Mouse (Mus musculus) left cerebral cortex, adult 11 months (tissue): ENCODE measurements around the gene Zc3h12d.

Source experiments
- DNase-seq: peaks from one replicate; pipeline ENCODE4 v3.0.0; 2022; ENCODE audit warnings: low spot score

Zc3h12d gene

DNA sequence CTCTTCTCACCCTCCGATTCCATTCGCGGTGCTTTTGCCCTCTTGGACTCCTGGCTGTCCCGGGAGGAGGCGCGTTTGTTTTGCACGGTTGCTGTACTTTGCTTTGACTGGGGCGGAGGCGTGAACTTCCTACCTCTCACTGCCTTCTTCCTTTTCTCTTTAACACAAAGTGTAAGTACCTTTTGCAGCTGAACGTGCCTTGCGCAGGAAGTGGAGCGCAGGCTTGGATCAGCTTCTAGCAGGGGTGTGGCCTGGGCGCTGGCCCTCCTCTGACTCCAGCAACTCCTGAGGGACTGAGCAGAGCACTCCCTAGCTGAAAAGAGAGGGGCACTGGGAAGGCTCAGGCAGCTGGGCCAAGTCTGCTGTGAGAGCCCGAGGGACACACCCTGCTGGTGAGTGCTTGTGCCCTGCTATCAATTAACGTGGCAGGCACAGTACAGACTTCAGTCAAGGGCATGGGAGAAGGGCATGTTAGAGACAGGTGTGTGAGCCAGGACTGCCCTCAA, at the start of gene Zc3h12d:
Gene Zc3h12d (plus strand): TSS at position 300 of the 506 bp plus-strand sequence.
- no peak for DNase-seq

DNA sequence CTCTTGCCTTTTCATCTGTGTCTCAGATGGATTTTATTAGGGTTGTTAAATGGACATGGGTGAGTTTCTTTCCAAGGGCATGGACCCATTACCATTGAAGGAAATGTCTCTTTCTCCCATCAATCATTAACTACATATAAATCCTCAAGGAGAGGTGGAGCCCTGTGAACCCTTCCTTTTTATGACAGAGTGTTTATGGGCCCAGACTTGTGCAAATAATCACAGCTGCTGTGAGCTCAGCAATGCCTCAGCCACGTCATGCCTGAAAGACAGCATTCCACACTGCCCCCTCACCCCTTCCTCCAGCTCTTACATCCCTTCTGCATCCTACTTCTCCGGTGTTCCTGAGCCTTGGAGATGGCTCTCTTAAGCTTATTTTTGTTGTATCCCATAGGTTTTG, 45.0 kb upstream of the Zc3h12d start:
- no peak for DNase-seq

- DNase-seq = no peak
Observed at GRCm38 (mm10) chr10:7792254-7792750, 40.0 kb upstream of the Zc3h12d start.

- peak; percentile 84 for DNase-seq
Observed at GRCm38 (mm10) chr10:7792751-7793385, 39.4 kb upstream of the Zc3h12d start, which contains the start of the genes Ginm1 and Ppil4. Gene Ginm1 (minus strand): TSS chr10:7792824. Gene Ppil4 (plus strand): TSS chr10:7792891.

DNA sequence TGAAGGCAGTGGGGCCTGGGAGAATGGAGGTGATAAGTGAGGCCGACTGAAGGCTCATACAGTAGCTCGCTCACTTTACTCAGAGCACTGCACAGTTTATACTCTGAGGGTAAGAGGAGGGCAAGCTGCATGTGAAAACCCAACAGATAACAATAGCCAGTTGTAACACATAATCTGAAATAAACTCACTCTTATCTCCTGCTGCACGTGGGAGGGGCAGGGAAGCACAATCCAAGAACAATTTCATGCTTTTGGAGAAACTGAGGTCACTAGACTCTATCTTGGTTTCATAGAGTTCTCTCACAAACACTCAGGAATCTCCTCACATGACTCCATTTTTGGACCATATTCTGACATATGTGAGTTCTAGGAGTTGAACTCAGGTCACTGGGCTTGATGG, 31.0 kb upstream of the Zc3h12d start:
- no peak for DNase-seq

DNA sequence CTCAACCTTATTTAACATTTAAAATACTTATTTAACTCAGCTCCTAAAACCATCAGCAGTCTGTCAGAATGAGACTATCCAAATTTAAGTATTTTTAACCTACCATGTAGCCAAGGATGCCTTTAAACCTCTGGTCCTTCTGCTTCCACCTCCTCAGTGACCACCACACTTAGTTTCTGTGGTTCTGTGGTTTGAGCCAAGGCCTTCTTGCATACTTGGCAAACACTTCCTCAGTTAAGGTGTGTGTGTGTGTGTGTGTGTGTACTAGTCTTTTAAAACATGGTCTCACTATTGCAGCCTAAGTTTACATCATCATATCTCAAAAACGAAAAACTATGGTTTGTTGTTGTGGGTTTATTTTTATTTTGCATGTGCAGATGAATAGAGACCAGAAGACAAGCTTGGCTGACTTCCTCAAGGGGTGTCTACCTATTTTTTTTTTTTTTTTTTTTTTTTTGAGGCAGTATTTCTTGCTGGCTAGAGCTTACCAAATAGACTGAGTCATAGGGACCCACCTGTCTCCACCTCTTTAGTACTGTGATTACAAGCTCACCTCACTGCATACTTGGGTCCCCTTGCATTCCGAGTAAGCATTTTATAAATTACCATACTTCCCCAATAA, 29.6 kb upstream of the Zc3h12d start:
- no peak for DNase-seq

DNA sequence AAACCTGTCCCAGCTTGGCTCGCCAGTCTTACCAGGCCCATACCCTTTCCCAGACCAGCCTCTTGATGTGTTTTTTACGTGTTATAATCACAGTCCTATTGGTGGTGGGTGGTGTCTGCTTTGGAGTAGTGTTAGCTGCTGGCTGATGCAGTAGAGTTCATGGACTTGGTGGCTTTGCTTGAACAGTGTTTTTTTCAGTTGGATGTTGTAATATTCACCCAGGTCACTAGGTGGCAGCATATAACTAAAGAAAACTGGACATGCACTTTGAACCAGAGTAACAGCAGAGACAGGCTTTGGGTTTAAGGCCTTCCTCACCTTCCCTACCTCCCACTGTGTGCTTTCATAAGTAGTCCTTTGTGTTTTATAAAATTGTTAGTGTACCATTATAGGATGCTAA, 22.3 kb upstream of the Zc3h12d start:
- peak; percentile 55 for DNase-seq

DNA sequence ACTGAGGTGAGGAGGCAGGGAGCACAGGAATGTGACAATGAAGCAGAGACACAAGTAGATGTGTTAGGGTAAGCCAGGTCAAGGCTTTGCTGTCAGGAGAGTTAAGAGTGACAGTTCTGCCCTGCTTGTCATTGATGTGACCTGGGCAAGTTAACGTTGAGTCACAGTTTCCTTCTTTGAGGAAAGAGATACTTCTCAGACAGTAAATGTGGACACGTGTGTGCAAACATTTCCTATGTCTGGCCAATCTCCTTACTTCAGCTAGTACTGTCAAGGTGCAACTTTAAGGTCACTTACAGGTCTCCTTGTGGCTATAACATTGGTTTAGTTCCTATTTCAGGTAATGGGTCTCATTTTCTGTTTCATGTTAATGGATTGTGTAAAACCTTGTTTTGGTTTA, 15.8 kb upstream of the Zc3h12d start:
- DNase-seq = no peak

- no peak for DNase-seq
Observed at GRCm38 (mm10) chr10:7818676-7819075, 13.6 kb upstream of the Zc3h12d start.

- no peak for DNase-seq
Observed at GRCm38 (mm10) chr10:7819156-7819555, 13.1 kb upstream of the Zc3h12d start.

GRCm38 (mm10) chr10:7819603-7820002, 12.7 kb upstream of the Zc3h12d start:
- no peak for DNase-seq

GRCm38 (mm10) chr10:7820171-7820570, 12.1 kb upstream of the Zc3h12d start:
- no peak for DNase-seq

DNA sequence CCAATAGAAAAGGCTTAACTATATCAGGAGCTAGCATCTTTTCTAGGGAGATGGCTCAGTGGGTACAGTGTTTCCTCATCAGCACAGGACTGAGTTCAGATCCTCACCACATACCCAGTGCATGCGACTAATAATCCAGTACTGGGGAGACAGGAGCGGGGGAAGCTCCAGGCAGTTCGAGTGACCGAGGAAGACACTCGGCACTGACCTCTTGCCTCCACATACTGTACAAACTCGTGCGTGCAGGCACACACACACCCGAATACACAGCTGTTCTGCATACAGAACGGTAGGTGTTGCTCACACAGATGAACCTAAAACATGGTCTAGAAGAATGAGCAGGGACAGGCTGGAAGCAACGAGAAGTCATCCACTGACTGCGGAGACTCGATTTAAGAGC, 10.3 kb upstream of the Zc3h12d start:
- DNase-seq = no peak

- DNase-seq = no peak
Observed at GRCm38 (mm10) chr10:7824663-7825280, 7.5 kb upstream of the Zc3h12d start.

GRCm38 (mm10) chr10:7825281-7825665, 7.0 kb upstream of the Zc3h12d start:
- DNase-seq = no peak

- DNase-seq = no peak
Observed at GRCm38 (mm10) chr10:7826106-7826505, 6.2 kb upstream of the Zc3h12d start.

DNA sequence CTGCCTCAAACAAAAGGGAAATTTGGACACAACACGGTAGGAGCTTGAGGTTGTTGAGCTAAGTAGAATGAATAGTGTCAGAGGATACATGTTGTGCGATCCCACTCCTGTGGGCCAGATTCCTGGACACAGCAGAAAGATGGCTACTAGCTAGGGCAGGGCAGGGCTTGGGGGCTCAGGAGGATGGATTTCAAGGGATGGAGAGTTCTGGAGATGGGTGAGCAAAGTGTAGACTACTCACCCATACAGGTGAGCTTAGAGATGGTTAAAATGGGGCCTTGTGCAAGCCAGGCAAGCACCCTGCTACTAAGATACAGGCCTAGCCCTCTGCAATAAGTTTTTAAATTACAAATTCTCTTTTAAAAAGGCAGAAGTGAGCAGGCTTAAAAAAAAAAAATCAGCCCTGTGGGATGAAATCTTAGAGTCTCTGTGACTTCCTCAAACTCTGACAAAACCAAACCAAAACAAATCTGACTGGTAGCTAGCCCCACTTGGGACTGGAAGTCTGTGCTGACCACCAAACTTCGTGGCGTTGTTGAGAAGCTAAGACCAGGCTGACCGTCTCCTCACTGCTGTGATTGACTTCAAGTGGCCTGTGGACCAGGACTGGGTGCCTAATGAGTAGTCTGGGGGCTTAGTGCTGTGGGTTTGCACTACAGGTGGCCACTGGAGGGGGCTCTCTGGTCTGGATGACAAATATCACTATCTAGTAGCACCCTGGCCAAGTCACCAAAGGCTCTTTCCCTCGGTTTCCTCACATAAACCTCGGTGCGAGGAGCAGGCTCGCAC, 1.3 kb downstream of the Zc3h12d start:
- no peak for DNase-seq

GRCm38 (mm10) chr10:7834671-7835225, 2.5 kb downstream of the Zc3h12d start:
- DNase-seq = no peak

DNA sequence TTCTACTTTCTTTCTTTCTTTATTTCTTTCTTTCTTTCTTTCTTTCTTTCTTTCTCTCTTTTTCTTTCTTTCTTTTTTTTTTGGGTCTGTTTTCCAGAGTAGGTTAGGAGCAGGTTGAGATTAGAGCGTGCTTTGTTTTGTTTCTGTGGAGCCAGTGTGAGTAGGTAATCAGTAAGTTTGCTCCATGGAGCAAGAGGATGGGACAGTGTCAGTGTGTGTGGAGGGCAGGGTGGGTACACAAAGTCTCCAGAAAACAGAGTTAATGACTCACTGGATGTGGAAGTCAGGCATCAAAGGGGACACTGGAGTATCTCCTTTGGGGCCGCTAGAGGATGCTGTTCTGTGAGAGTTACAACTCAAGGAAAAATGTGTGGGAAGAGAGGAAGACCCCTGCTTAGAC, 4.6 kb downstream of the Zc3h12d start:
- DNase-seq = no peak

DNA sequence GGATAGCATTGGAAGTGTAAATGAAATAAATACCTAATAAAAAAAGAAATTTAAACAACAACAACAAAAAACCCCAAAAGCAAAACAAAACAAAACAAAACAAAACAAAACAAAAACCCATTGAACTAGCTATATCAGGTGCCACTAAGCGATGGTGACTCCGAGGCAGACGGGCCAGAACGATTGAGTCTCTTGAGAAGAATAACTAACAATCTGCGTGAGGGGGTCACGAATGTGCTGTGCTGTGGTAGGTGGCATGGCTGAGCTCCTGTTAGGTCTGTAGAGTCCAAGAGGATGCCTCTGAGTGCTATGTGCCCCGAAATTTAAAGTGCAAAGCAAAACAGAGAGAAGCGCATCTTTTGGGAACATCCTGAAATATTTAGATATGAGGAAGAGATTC, 5.2 kb downstream of the Zc3h12d start:
- no peak for DNase-seq

GRCm38 (mm10) chr10:7838036-7838435, 5.8 kb downstream of the Zc3h12d start:
- DNase-seq = no peak

DNA sequence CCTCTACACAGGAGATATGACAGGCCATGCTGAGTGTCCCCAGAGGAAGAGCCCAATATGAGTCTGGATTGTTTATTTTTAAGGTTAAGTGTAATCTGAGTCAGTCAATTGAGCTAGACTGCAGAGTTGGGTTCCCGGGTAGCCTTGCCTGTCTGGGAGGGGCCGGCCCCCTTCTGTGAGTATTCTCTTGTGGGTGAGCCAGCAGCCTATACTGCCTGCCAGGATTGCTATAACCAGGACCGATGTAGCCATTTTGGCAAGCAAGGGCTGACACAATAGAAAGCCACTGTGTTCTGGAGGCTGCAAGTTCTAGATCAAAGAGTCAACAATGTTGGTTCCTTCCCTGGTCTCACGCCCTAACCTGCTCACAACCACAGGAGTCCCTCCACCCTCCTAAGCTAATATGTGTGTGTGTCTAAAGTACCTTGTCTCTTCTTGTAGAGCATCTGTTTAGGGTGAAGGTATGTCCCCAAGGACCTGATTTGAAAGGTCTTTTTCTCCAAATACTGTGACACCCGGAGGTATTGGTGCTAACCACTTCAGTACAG, 6.7 kb downstream of the Zc3h12d start:
- no peak for DNase-seq
